21 mouse cellular contexts compared by ENCODE assay signal in genomic region chr5:148899361-148899760, GRCm38 (mm10). TPM values are rescaled to one million over a fixed set of nuclear protein-coding genes. Genes with fewer than 3 reads are reported as not detected.
A peak's percentile ranks its signal among the peaks of the same experiment; 100 is the strongest.
DNase-seq lines count a peak whose midpoint lies in the region; ATAC-seq lines count a peak whose summit lies in the region.
"Had no signal": no experiment of that assay in that cellular context is flagged by ENCODE, and none has a peak within 500 bp of the region (broad histone marks: within the 10 kb centered on the region; RNA-seq: fewer than 3 reads in every experiment).

No protein-coding gene starts in this region.

- H3K36me3 ChIP-seq in kidney, embryonic 16.5 days (ENCODE audit: insufficient read depth, low read length), result peaks cover 8% of the 10 kb centered on the region; the same call in 1 of the 2 replicates

- no peak for ATAC-seq in kidney, embryonic 16.5 days (ENCODE audit: low FRiP score, low TSS enrichment)
- ATAC-seq: forebrain, embryonic 14.5 days; hindbrain, embryonic 16.5 days; intestine, embryonic 16.5 days had no signal

- H3K4me2 ChIP-seq in kidney, embryonic 16.5 days (replicated peaks; ENCODE audit: low read depth, low read length), result no peak overlapping the region
- H3K4me2 ChIP-seq: embryonic facial prominence, embryonic 15.5 days; heart, embryonic 11.5 days; limb, embryonic 13.5 days; midbrain, embryonic 11.5 days had no signal

- 89% methylated on average over 7 of the region's 7 CpGs for WGBS in kidney, embryonic 16.5 days

- H3K4me1 ChIP-seq in kidney, embryonic 16.5 days (ENCODE audit: insufficient read depth, low read length), result peaks cover 13% of the 10 kb centered on the region

- H3K27me3 ChIP-seq in kidney, embryonic 16.5 days (ENCODE audit: insufficient read depth, low read length), result no peaks in the 10 kb centered on the region
- H3K27me3 ChIP-seq: embryonic facial prominence, embryonic 15.5 days; limb, embryonic 13.5 days had no signal

- no peak overlapping the region for H3K4me3 ChIP-seq in kidney, embryonic 16.5 days (ENCODE audit: low read length)
- H3K4me3 ChIP-seq: embryonic facial prominence, embryonic 15.5 days; hindbrain, embryonic 10.5 days; limb, embryonic 13.5 days had no signal

- H3K9me3 ChIP-seq in kidney, embryonic 16.5 days (ENCODE audit: low read length), result no peaks in the 10 kb centered on the region
- H3K9me3 ChIP-seq: embryonic facial prominence, embryonic 15.5 days; hindbrain, embryonic 10.5 days; limb, embryonic 13.5 days had no signal

- H3K27ac ChIP-seq in kidney, embryonic 16.5 days (ENCODE audit: low read length), result no peak overlapping the region
- H3K27ac ChIP-seq: embryonic facial prominence, embryonic 15.5 days; hindbrain, embryonic 10.5 days; limb, embryonic 13.5 days had no signal

- H3K9ac ChIP-seq in kidney, embryonic 16.5 days (replicated peaks; ENCODE audit: low read length), result no peak overlapping the region
- H3K9ac ChIP-seq: embryonic facial prominence, embryonic 15.5 days; limb, embryonic 13.5 days had no signal

- peak; percentile 13 to 32 for DNase-seq in cerebellum, postnatal 14 days
- DNase-seq in cerebellum, postnatal 4 days (ENCODE audit: low spot score in 2 of 2), result no peak
- peak; percentile 71 to 85 for DNase-seq in kidney, adult 8-10 months
- DNase-seq in thymus, postnatal 4 days, result peak; percentile 48
- DNase-seq in thymus, adult 18-20 months, result no peak
- DNase-seq in retina, embryonic 14.5 days (ENCODE audit: low spot score), result no peak
- DNase-seq: adrenal gland, adult 2 months; cerebellum, adult 18-20 months; lung, adult 2 months; lung, postnatal 14 days; right cerebral cortex, adult 18-20 months; right cerebral cortex, postnatal 4 days had no signal

RNA-seq across cellular contexts. Expression of gene Katnal1, which starts 29.8 kb away (rescaled TPM):
- polyA plus RNA-seq in kidney, embryonic 16.5 days (2015; fragmentation: Nextera tagmentation; extraction: Ambion mirVana), result 10.0 and 12.9 TPM in 2 replicates

Comparison
In these comparisons a context has a peak if more than half of its experiments do, and no peak if none do; other contexts are left out.
1. DNase-seq: peak in cerebellum, postnatal 14 days (2 of 2), kidney, adult 8-10 months (2 of 2) and thymus, postnatal 4 days (single experiment); none in cerebellum, postnatal 4 days (0 of 2), thymus, adult 18-20 months (0 of 2) and retina, embryonic 14.5 days (single experiment).